Mouse (Mus musculus) neural tube, embryonic 13.5 days (tissue): ENCODE measurements around the gene Myo18a. TPM values are rescaled to one million over a fixed set of nuclear protein-coding genes. Genes with fewer than 3 reads are reported as not detected.
A peak's percentile ranks its signal among the peaks of the same experiment; 100 is the strongest.

Source experiments
- ATAC-seq: fragments of 200-750 bp; cut with Nextera tagmentation; 2 replicates; pipeline ENCODE4 v1.8.0; 2017; ENCODE audit warnings: low read depth, mild to moderate bottlenecking, moderate TSS enrichment, moderate library complexity
- H3K27ac ChIP-seq: fragments of 300-500 bp; sonication (generic); replicated peaks from 2 replicates; pipeline ENCODE4 v1.5.1; 2015; ENCODE audit warnings: moderate library complexity, mild to moderate bottlenecking, inconsistent platforms
- H3K27me3 ChIP-seq: fragments of 300-500 bp; sonication (generic); 2 replicates; pipeline ENCODE4 v1.6.1; 2015; ENCODE audit warnings: mild to moderate bottlenecking, inconsistent platforms
- H3K36me3 ChIP-seq: fragments of 300-500 bp; sonication (generic); 2 replicates; pipeline ENCODE4 v1.6.1; 2015; ENCODE audit warnings: mild to moderate bottlenecking, inconsistent platforms
- H3K4me1 ChIP-seq: fragments of 300-500 bp; sonication (generic); replicated peaks from 2 replicates; pipeline ENCODE4 v1.6.1; 2015; ENCODE audit warnings: inconsistent platforms
- H3K4me2 ChIP-seq: fragments of 300-500 bp; sonication (generic); 2 replicates; pipeline ENCODE4 v1.6.1; 2015; ENCODE audit warnings: inconsistent platforms, mild to moderate bottlenecking, moderate library complexity
- H3K4me3 ChIP-seq: fragments of 300-500 bp; sonication (generic); 2 replicates; pipeline ENCODE4 v1.5.1; 2015; ENCODE audit warnings: mild to moderate bottlenecking, inconsistent platforms
- H3K9ac ChIP-seq: fragments of 300-500 bp; sonication (generic); 2 replicates; pipeline ENCODE4 v1.6.1; 2015; ENCODE audit warnings: moderate library complexity, mild to moderate bottlenecking, inconsistent platforms
- H3K9me3 ChIP-seq: fragments of 300-500 bp; sonication (generic); 2 replicates; pipeline ENCODE4 v1.6.1; 2016; ENCODE audit warnings: inconsistent platforms
- WGBS: fragments of 180-500 bp; shearing (Covaris S2); methylation state at CpG from one replicate; pipeline ENCODE4 v1.1.7; 2015; 5-methylcytosine and 5-hydroxymethylcytosine counted together
- polyA plus RNA-seq: library from polyadenylated mRNA; unstranded; fragments of >200 nt; fragmentation: Nextera tagmentation; extraction: Ambion mirVana; gene quantifications from 2 replicates; pipeline ENCODE4 v1.2.1, GENCODE M21; 2015

Myo18a gene
- polyA plus RNA-seq, 1 experiment from 2014 or later: 44.2 TPM

GRCm38 (mm10) chr11:77806855-77807254 lies 43.8 kb downstream of the Myo18a start:
- Histone ChIP-seq H3K27ac (no peak overlapping the region), H3K4me1 (peaks cover 39% of the 10 kb centered on the region), H3K36me3 (no peaks in the 10 kb centered on the region), H3K27me3 (no peaks in the 10 kb centered on the region), H3K4me3 (no peak overlapping the region), H3K9me3 (no peaks in the 10 kb centered on the region), H3K9ac (no peak overlapping the region), H3K4me2 (no peak overlapping the region)
- WGBS: 84% methylated on average over 6 of the region's 6 CpGs
- no peak for ATAC-seq

DNA sequence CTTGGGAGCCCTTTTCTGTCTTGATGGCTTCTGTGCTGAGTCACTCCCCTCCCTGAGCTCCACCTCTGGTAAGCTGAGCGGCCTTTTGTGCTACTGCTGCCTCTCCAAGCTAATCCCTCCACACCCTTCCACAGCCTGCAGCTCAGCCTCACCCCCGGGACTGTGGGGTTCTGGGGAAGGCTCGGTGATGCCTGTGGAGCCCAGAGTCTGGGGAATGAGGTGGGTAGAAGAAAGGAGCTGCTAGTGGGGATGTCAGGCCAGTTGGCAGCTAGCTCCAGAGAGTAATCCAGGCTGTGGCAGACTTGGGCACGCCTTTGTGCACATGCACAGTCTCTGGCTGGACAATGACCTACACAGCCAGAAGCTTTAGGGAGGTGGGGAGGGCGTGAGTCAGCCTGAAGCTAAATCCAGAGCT lies 45.0 kb downstream of the Myo18a start:
- no peak for ATAC-seq
- H3K9me3 ChIP-seq: no peaks in the 10 kb centered on the region
- H3K27ac ChIP-seq: no peak overlapping the region
- H3K27me3 ChIP-seq: no peaks in the 10 kb centered on the region
- no peak overlapping the region for H3K4me3 ChIP-seq
- 48% methylated on average over 5 of the region's 5 CpGs for WGBS
- peaks cover 32% of the 10 kb centered on the region for H3K4me1 ChIP-seq
- H3K36me3 ChIP-seq: peaks cover 8% of the 10 kb centered on the region
- 0 out of 2 replicates have a peak overlapping the region, but pooled peaks have one; percentile 19 for H3K9ac ChIP-seq
- no peak overlapping the region for H3K4me2 ChIP-seq

GRCm38 (mm10) chr11:77809215-77809614 lies 46.2 kb downstream of the Myo18a start:
- no peak for ATAC-seq
- 72% methylated on average over 4 of the region's 4 CpGs for WGBS
- no peak overlapping the region for H3K9ac ChIP-seq

DNA sequence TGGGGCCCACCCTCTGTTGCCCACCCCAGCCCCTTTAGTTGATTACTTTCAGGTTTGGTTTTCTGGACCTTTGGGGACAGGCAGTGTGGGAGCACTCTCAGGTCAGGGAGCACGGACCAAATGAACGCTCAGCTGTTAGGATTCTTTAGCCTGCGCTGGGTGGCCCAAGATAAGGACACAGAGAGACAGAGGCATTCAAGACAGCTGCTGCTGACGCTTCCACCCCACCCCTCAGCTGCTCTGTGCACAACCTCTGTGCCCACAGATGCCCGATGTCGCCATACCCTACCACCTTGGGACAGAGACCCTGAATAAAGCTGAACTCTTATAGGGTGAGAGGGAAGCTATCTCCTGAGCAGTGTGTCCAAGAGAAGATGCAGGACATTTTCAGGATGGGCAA lies 47.0 kb downstream of the Myo18a start:
- WGBS: 93% methylated on average over 6 of the region's 6 CpGs
- H3K4me1 ChIP-seq: peaks cover 27% of the 10 kb centered on the region
- H3K9me3 ChIP-seq: no peaks in the 10 kb centered on the region
- no peak overlapping the region for H3K4me2 ChIP-seq
- no peak overlapping the region for H3K4me3 ChIP-seq
- H3K36me3 ChIP-seq: peaks cover 8% of the 10 kb centered on the region
- no peak for ATAC-seq
- H3K27me3 ChIP-seq: no peaks in the 10 kb centered on the region
- H3K27ac ChIP-seq: no peak overlapping the region
- H3K9ac ChIP-seq: no peak overlapping the region

More at GRCm38 (mm10) chr11:77809215-77809614, 46.2 kb downstream of the Myo18a start:
- no peak overlapping the region for H3K27ac ChIP-seq
- H3K4me2 ChIP-seq: no peak overlapping the region
- H3K27me3 ChIP-seq: no peaks in the 10 kb centered on the region
- H3K4me3 ChIP-seq: no peak overlapping the region
- peaks cover 32% of the 10 kb centered on the region for H3K4me1 ChIP-seq
- H3K36me3 ChIP-seq: peaks cover 8% of the 10 kb centered on the region
- no peaks in the 10 kb centered on the region for H3K9me3 ChIP-seq

- WGBS: 74% methylated on average over 2 of the region's 2 CpGs
- no peak overlapping the region for H3K9ac ChIP-seq
- peaks cover 29% of the 10 kb centered on the region for H3K36me3 ChIP-seq
- H3K4me2 ChIP-seq: no peak overlapping the region
- H3K4me3 ChIP-seq: no peak overlapping the region
- ATAC-seq: no peak
- H3K27ac ChIP-seq: no peak overlapping the region
- peaks cover 3% of the 10 kb centered on the region for H3K4me1 ChIP-seq
- H3K27me3 ChIP-seq: no peaks in the 10 kb centered on the region
- H3K9me3 ChIP-seq: no peaks in the 10 kb centered on the region
These were observed 50.9 kb downstream of the Myo18a start for GRCm38 (mm10) chr11:77813969-77814368.

GRCm38 (mm10) chr11:77816003-77816402 lies 53.0 kb downstream of the Myo18a start:
- H3K36me3 ChIP-seq: peaks cover 48% of the 10 kb centered on the region
- H3K4me1 ChIP-seq: no peaks in the 10 kb centered on the region
- no peak for ATAC-seq
- WGBS: 26% methylated on average over 3 of the region's 3 CpGs
- H3K4me3 ChIP-seq: no peak overlapping the region
- no peak overlapping the region for H3K27ac ChIP-seq
- no peak overlapping the region for H3K9ac ChIP-seq
- no peak overlapping the region for H3K4me2 ChIP-seq
- no peaks in the 10 kb centered on the region for H3K9me3 ChIP-seq
- no peaks in the 10 kb centered on the region; the same call in 1 of the 2 replicates for H3K27me3 ChIP-seq

GRCm38 (mm10) chr11:77821648-77822047 lies 58.6 kb downstream of the Myo18a start:
- H3K9ac ChIP-seq: no peak overlapping the region
- H3K36me3 ChIP-seq: peaks cover 72% of the 10 kb centered on the region
- H3K4me2 ChIP-seq: no peak overlapping the region
- H3K4me1 ChIP-seq: peaks cover 19% of the 10 kb centered on the region
- no peaks in the 10 kb centered on the region for H3K9me3 ChIP-seq
- 18% methylated on average over 8 of the region's 8 CpGs for WGBS
- H3K27me3 ChIP-seq: peaks cover 25% of the 10 kb centered on the region
- ATAC-seq: no peak
- no peak overlapping the region for H3K27ac ChIP-seq
- no peak overlapping the region for H3K4me3 ChIP-seq

DNA sequence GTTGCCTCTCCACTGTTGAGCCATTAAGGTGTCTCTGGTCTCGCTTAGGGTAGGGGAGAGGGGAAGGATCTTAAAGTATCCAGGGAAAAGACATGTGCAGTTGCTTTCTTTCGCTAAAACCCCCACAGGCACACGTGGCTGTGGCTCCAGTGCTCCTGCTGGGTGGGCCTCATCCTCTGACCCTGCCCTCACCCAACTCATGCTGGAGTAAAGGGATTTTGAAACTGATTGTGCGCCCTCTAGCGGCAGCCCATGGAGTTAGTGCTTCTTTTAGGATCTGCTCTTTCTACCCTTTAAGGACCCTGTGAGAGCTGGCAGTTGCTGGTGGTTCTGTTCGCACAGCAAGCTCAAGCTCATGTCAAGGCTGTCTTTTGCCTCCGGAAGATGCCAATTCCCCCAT lies 59.7 kb downstream of the Myo18a start:
- H3K27ac ChIP-seq: no peak overlapping the region
- no peaks in the 10 kb centered on the region for H3K9me3 ChIP-seq
- H3K4me3 ChIP-seq: no peak overlapping the region
- no peak overlapping the region for H3K4me2 ChIP-seq
- peaks cover 66% of the 10 kb centered on the region for H3K36me3 ChIP-seq
- no peak overlapping the region; the same call in 1 of the 2 replicates for H3K9ac ChIP-seq
- no peak for ATAC-seq
- peaks cover 29% of the 10 kb centered on the region for H3K4me1 ChIP-seq
- peaks cover 34% of the 10 kb centered on the region for H3K27me3 ChIP-seq
- WGBS: 16% methylated on average over 7 of the region's 7 CpGs

- Histone ChIP-seq H3K9ac (no peak overlapping the region), H3K27ac (peak overlapping the region; percentile 67)
These were observed 62.8 kb downstream of the Myo18a start for GRCm38 (mm10) chr11:77825853-77826252.

GRCm38 (mm10) chr11:77826311-77826710 lies 63.3 kb downstream of the Myo18a start:
- Histone ChIP-seq H3K4me3 (no peak overlapping the region), H3K27me3 (peaks cover 52% of the 10 kb centered on the region), H3K4me2 (no peak overlapping the region), H3K36me3 (peaks cover 60% of the 10 kb centered on the region), H3K9me3 (no peaks in the 10 kb centered on the region), H3K9ac (no peak overlapping the region), H3K4me1 (peaks cover 52% of the 10 kb centered on the region), H3K27ac (peak overlapping the region; percentile 67)
- whole genome bisulfite sequencing: 46% methylated on average over 3 of the region's 3 CpGs
- no peak for ATAC-seq

More at GRCm38 (mm10) chr11:77825853-77826252, 62.8 kb downstream of the Myo18a start:
- peaks cover 62% of the 10 kb centered on the region for H3K36me3 ChIP-seq
- no peak overlapping the region for H3K4me2 ChIP-seq
- H3K4me3 ChIP-seq: no peak overlapping the region
- WGBS: 0% methylated on average over 5 of the region's 5 CpGs
- peaks cover 49% of the 10 kb centered on the region for H3K4me1 ChIP-seq
- no peaks in the 10 kb centered on the region for H3K9me3 ChIP-seq
- no peak for ATAC-seq
- peaks cover 52% of the 10 kb centered on the region for H3K27me3 ChIP-seq

DNA sequence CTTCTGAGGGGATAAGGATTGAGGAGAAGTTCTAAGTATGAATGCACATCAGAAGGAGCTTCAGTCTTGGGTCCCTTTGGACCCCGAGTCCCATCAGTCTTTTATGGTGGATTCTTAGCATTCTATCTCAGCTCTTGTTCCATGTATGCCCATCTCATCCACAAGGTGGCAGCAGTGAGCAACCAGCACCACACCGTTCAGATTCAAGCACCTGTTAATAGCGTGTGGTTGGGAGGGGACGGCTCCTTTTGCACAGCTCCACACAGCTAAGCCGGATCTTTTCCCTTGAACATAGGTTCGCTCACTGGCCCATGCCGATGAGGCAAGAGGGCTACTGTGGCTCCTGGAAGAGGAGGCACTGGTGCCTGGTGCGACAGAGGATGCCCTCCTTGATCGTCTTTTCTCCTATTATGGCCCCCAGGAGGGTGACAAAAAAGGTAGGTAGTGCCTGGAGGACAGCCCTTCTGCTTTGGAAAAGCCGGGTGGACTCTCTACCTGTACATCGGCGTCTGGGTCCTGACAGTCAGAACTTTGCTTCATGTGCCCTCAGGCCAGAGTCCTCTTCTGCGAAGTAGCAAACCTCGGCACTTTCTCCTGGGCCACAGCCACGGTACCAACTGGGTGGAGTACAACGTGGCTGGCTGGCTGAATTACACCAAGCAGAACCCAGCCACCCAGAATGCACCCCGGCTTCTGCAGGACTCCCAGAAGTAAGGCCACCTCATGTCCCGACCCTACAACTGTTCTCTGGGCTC lies 64.4 kb downstream of the Myo18a start:
- Histone ChIP-seq H3K4me1 (peaks cover 52% of the 10 kb centered on the region), H3K36me3 (peaks cover 65% of the 10 kb centered on the region), H3K9ac (peak overlapping the region; percentile 5; the same call in 1 of the 2 replicates), H3K27ac (no peak overlapping the region), H3K9me3 (no peaks in the 10 kb centered on the region), H3K4me3 (no peak overlapping the region), H3K4me2 (no peak overlapping the region), H3K27me3 (peaks cover 56% of the 10 kb centered on the region)
- ATAC-seq: peak; percentile 36; the same call in 1 of the 2 replicates
- WGBS: 58% methylated on average over 18 of the region's 18 CpGs

- H3K4me2 ChIP-seq: no peak overlapping the region
- H3K4me1 ChIP-seq: peaks cover 48% of the 10 kb centered on the region
- H3K9ac ChIP-seq: no peak overlapping the region
- peaks cover 71% of the 10 kb centered on the region for H3K36me3 ChIP-seq
- no peak for ATAC-seq
- H3K27ac ChIP-seq: no peak overlapping the region
- H3K27me3 ChIP-seq: peaks cover 63% of the 10 kb centered on the region
- no peak overlapping the region for H3K4me3 ChIP-seq
- 88% methylated on average over 5 of the region's 5 CpGs for WGBS
- H3K9me3 ChIP-seq: no peaks in the 10 kb centered on the region
These were observed 65.1 kb downstream of the Myo18a start for GRCm38 (mm10) chr11:77828163-77828562.
